Mouse (Mus musculus) neural tube, embryonic 12.5 days (tissue): ENCODE measurements around the gene Abcb8. TPM values are rescaled to one million over a fixed set of nuclear protein-coding genes. Genes with fewer than 3 reads are reported as not detected.

Experiments used
- ATAC-seq: fragments of 200-750 bp; cut with Nextera tagmentation; 2 replicates; pipeline ENCODE4 v1.8.0; 2017; ENCODE audit warnings: low read depth, mild to moderate bottlenecking, moderate TSS enrichment, moderate library complexity; ENCODE audit not compliant: low FRiP score
- H3K27ac ChIP-seq: fragments of 300-500 bp; sonication (generic); 2 replicates; pipeline ENCODE4 v1.5.1; 2016
- H3K27me3 ChIP-seq: fragments of 300-500 bp; sonication (generic); replicated peaks from 2 replicates; pipeline ENCODE4 v1.6.1; 2016; ENCODE audit warnings: mild to moderate bottlenecking
- H3K36me3 ChIP-seq: fragments of 300-500 bp; sonication (generic); 2 replicates; pipeline ENCODE4 v1.6.1; 2016; ENCODE audit warnings: mild to moderate bottlenecking
- H3K4me1 ChIP-seq: fragments of 300-500 bp; sonication (generic); 2 replicates; pipeline ENCODE4 v1.6.1; 2016
- H3K4me2 ChIP-seq: fragments of 300-500 bp; sonication (generic); replicated peaks from 2 replicates; pipeline ENCODE4 v1.6.1; 2016; ENCODE audit warnings: mild to moderate bottlenecking
- H3K4me3 ChIP-seq: fragments of 300-500 bp; sonication (generic); 2 replicates; pipeline ENCODE4 v1.5.1; 2016
- H3K9ac ChIP-seq: fragments of 300-500 bp; sonication (generic); 2 replicates; pipeline ENCODE4 v1.6.1; 2016; ENCODE audit warnings: mild to moderate bottlenecking
- H3K9me3 ChIP-seq: fragments of 300-500 bp; sonication (generic); 2 replicates; pipeline ENCODE4 v1.6.1; 2016; ENCODE audit warnings: mild to moderate bottlenecking
- WGBS: fragments of 180-500 bp; shearing (Covaris S2); methylation state at CpG from one replicate; pipeline ENCODE4 v1.1.7; 2016; 5-methylcytosine and 5-hydroxymethylcytosine counted together
- polyA plus RNA-seq: library from polyadenylated mRNA; unstranded; fragments of >200 nt; fragmentation: Nextera tagmentation; extraction: Ambion mirVana; gene quantifications from 2 replicates; pipeline ENCODE4 v1.2.1, GENCODE M21; 2016

The Abcb8 gene
- polyA plus RNA-seq, 1 experiment from 2014 or later, result 52.7 TPM

GRCm38 (mm10) chr5:24453283-24453984, 60.0 kb downstream of the Abcb8 start:
- Histone ChIP-seq H3K36me3 (peaks cover 15% of the 10 kb centered on the region; the same call in 1 of the 2 replicates), H3K9ac (peak overlapping the region; percentile 99), H3K4me2 (peak overlapping the region; percentile 99), H3K4me3 (peak overlapping the region; percentile 94), H3K4me1 (peaks cover 44% of the 10 kb centered on the region), H3K9me3 (no peaks in the 10 kb centered on the region), H3K27me3 (no peaks in the 10 kb centered on the region), H3K27ac (0 out of 2 replicates have a peak overlapping the region, but pooled peaks have one; percentile 46)
- 5% methylated on average over 5 of the region's 5 CpGs for WGBS
- peak; percentile 3; the same call in 1 of the 2 replicates for ATAC-seq

DNA sequence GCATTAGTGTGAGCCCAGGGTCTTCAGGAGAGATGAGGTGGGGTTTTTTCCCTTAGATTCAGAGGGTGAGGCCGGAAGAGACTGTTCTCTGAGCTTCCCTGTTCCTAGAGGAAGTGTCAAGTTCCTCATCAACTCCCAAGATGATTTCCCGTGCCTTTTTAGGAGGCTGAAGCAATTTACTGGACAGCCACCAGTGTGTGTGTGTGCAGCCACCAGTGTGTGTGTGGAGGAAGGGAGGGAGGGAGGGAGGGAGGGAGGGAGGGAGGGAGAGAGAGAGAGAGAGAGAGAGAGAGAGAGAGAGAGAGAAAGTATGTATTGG, 60.5 kb downstream of the Abcb8 start:
- peaks cover 20% of the 10 kb centered on the region; the same call in 1 of the 2 replicates for H3K36me3 ChIP-seq
- H3K4me3 ChIP-seq, result peak overlapping the region; percentile 94; the same call in 1 of the 2 replicates
- no peaks in the 10 kb centered on the region for H3K27me3 ChIP-seq
- 8% methylated on average over 2 of the region's 2 CpGs for WGBS
- peaks cover 44% of the 10 kb centered on the region for H3K4me1 ChIP-seq
- peak overlapping the region; percentile 99 for H3K4me2 ChIP-seq
- ATAC-seq, result no peak
- no peaks in the 10 kb centered on the region for H3K9me3 ChIP-seq
- H3K27ac ChIP-seq, result no peak overlapping the region
- H3K9ac ChIP-seq, result peak overlapping the region; percentile 99; the same call in 1 of the 2 replicates

DNA sequence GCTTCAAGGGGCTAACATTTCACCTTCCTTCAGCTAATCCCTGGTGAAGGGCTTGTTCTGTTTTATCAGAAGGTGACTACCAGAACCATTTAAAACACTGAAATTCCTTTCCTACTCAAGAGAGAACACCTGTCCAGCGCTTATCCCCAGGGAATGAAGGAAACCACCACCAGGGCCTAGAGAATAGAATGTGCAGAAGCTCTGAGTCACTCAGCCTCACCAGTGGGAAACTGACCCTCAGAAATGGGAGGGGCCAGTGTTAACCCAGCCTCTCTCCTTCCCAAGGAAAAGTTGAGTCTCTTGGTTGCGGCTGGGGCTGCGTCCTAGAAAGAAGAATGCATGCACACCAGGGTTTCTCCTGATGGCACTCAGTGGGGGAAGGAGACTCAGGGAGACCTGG, 61.6 kb downstream of the Abcb8 start:
- H3K4me3 ChIP-seq, result 0 out of 2 replicates have a peak overlapping the region, but pooled peaks have one; percentile 8
- H3K27me3 ChIP-seq, result no peaks in the 10 kb centered on the region
- H3K36me3 ChIP-seq, result peaks cover 22% of the 10 kb centered on the region; the same call in 1 of the 2 replicates
- WGBS, result 72% methylated on average over 3 of the region's 3 CpGs
- ATAC-seq, result no peak
- no peak overlapping the region for H3K27ac ChIP-seq
- H3K9me3 ChIP-seq, result no peaks in the 10 kb centered on the region
- peak overlapping the region; percentile 26; the same call in 1 of the 2 replicates for H3K9ac ChIP-seq
- peaks cover 44% of the 10 kb centered on the region for H3K4me1 ChIP-seq
- peak overlapping the region; percentile 99 for H3K4me2 ChIP-seq

GRCm38 (mm10) chr5:24455613-24456012, 62.1 kb downstream of the Abcb8 start:
- Histone ChIP-seq H3K4me2 (peak overlapping the region; percentile 99), H3K36me3 (peaks cover 26% of the 10 kb centered on the region; the same call in 1 of the 2 replicates), H3K9ac (peak overlapping the region; percentile 26; the same call in 1 of the 2 replicates), H3K4me1 (peaks cover 44% of the 10 kb centered on the region), H3K27me3 (no peaks in the 10 kb centered on the region), H3K27ac (no peak overlapping the region), H3K4me3 (no peak overlapping the region), H3K9me3 (no peaks in the 10 kb centered on the region)
- ATAC-seq, result no peak
- 64% methylated on average over 7 of the region's 7 CpGs for WGBS

Other genes with a start within 250 kb of the Abcb8 start
- 19.4 and 20.7 TPM in 2 replicates for gene Nupl2, start 228.7 kb upstream of the Abcb8 start, polyA plus RNA-seq
- 15.1 and 18.6 TPM in 2 replicates for gene Kcnh2, start 42.1 kb upstream of the Abcb8 start, polyA plus RNA-seq
- 9.2 and 9.4 TPM in 2 replicates for gene Nos3, start 28.9 kb upstream of the Abcb8 start, polyA plus RNA-seq
- gene Atg9b, start 1.5 kb upstream of the Abcb8 start, polyA plus RNA-seq, result 0.34 and 0.35 TPM in 2 replicates
- gene Asic3, start 19.7 kb downstream of the Abcb8 start, polyA plus RNA-seq, result 1.0 and 1.4 TPM in 2 replicates
- 75.4 and 79.2 TPM in 2 replicates for gene Cdk5, start 29.9 kb downstream of the Abcb8 start, polyA plus RNA-seq
- 23.0 and 24.3 TPM in 2 replicates for gene Slc4a2, start 30.2 kb downstream of the Abcb8 start, polyA plus RNA-seq
- 114 TPM in 2 replicates for gene Fastk, start 51.6 kb downstream of the Abcb8 start, polyA plus RNA-seq
- 35.3 and 40.0 TPM in 2 replicates for gene Tmub1, start 54.2 kb downstream of the Abcb8 start, polyA plus RNA-seq
- gene Agap3, start 58.5 kb downstream of the Abcb8 start, polyA plus RNA-seq, result 109 and 113 TPM in 2 replicates
- gene Gbx1, start 133.5 kb downstream of the Abcb8 start, polyA plus RNA-seq, result 11.0 and 12.0 TPM in 2 replicates
- gene Asb10, start 147.3 kb downstream of the Abcb8 start, polyA plus RNA-seq, result 0.37 and 0.82 TPM in 2 replicates
- 0.15 and 0.20 TPM in 2 replicates for gene 4931409K22Rik, start 163.1 kb downstream of the Abcb8 start, polyA plus RNA-seq
- 114 and 123 TPM in 2 replicates for gene Abcf2, start 183.8 kb downstream of the Abcb8 start, polyA plus RNA-seq
- 19.8 and 21.6 TPM in 2 replicates for gene Chpf2, start 193.1 kb downstream of the Abcb8 start, polyA plus RNA-seq
- 82.2 and 90.6 TPM in 2 replicates for gene Smarcd3, start 230.7 kb downstream of the Abcb8 start, polyA plus RNA-seq